Mouse (Mus musculus) 3T3-L1 (cell line): ENCODE results near the gene Uhrf1.

ENCODE experiments used
- DNase-seq: peaks from one replicate; pipeline ENCODE4 v3.0.0-alpha.2; 2015; ENCODE audit warnings: low read depth, low spot score

Uhrf1 gene

GRCm38 (mm10) chr17:56345364-56345763 is 42.2 kb downstream of the Uhrf1 start:
- DNase-seq = no peak

- no peak for DNase-seq
Observed at GRCm38 (mm10) chr17:56348128-56348527, 45.0 kb downstream of the Uhrf1 start.

- no peak for DNase-seq
Observed at GRCm38 (mm10) chr17:56348586-56348985, 45.5 kb downstream of the Uhrf1 start.

- DNase-seq = peak; percentile 88
Observed at GRCm38 (mm10) chr17:56350694-56351093, 47.6 kb downstream of the Uhrf1 start.

GRCm38 (mm10) chr17:56356921-56357885 is 54.1 kb downstream of the Uhrf1 start:
- DNase-seq = peak; percentile 91

GRCm38 (mm10) chr17:56359183-56359725 is 56.1 kb downstream of the Uhrf1 start:
- DNase-seq = no peak

- peak; percentile 17 for DNase-seq
Observed at GRCm38 (mm10) chr17:56359864-56360263, 56.7 kb downstream of the Uhrf1 start.

- peak; percentile 65 for DNase-seq
Observed at GRCm38 (mm10) chr17:56360451-56360850, 57.3 kb downstream of the Uhrf1 start.

- DNase-seq = no peak
Observed at GRCm38 (mm10) chr17:56361542-56361941, 58.4 kb downstream of the Uhrf1 start.

GRCm38 (mm10) chr17:56365791-56366673 is 62.9 kb downstream of the Uhrf1 start:
- no peak for DNase-seq

GRCm38 (mm10) chr17:56368291-56368790 is 65.2 kb downstream of the Uhrf1 start:
- no peak for DNase-seq

GRCm38 (mm10) chr17:56370090-56370489 is 67.0 kb downstream of the Uhrf1 start:
- no peak for DNase-seq

- no peak for DNase-seq
Observed at GRCm38 (mm10) chr17:56371029-56371660, 68.0 kb downstream of the Uhrf1 start.

- peak; percentile 20 for DNase-seq
Observed at GRCm38 (mm10) chr17:56372109-56372508, 69.0 kb downstream of the Uhrf1 start.
